Mouse (Mus musculus) midbrain, embryonic 16.5 days (tissue): Measurements from ENCODE around the gene Cxcr6. TPM values are rescaled to one million over a fixed set of nuclear protein-coding genes. Genes with fewer than 3 reads are reported as not detected.

ENCODE experiments used
- ATAC-seq: fragments of 200-750 bp; cut with Nextera tagmentation; 2 replicates; pipeline ENCODE4 v1.8.0; 2017; ENCODE audit warnings: moderate TSS enrichment
- H3K27ac ChIP-seq: fragments of 300-500 bp; sonication (generic); 2 replicates; pipeline ENCODE4 v1.5.1; 2014; ENCODE audit warnings: mild to moderate bottlenecking, low read length, mixed read lengths
- H3K27me3 ChIP-seq: fragments of 300-500 bp; sonication (generic); 2 replicates; pipeline ENCODE4 v1.6.1; 2014; ENCODE audit warnings: low read depth, low read length, mixed read lengths; ENCODE audit not compliant: control insufficient read depth, insufficient read depth
- H3K36me3 ChIP-seq: fragments of 300-500 bp; sonication (generic); 2 replicates; pipeline ENCODE4 v1.6.1; 2014; ENCODE audit warnings: mild to moderate bottlenecking, low read length, moderate library complexity, mixed read lengths; ENCODE audit not compliant: control insufficient read depth, insufficient read depth
- H3K4me1 ChIP-seq: fragments of 300-500 bp; sonication (generic); 2 replicates; pipeline ENCODE4 v1.6.1; 2014; ENCODE audit warnings: mild to moderate bottlenecking, low read length, mixed read lengths; ENCODE audit not compliant: control insufficient read depth, insufficient read depth
- H3K4me2 ChIP-seq: fragments of 300-500 bp; sonication (generic); 2 replicates; pipeline ENCODE4 v1.6.1; 2014; ENCODE audit warnings: mild to moderate bottlenecking, low read length, mixed read lengths
- H3K4me3 ChIP-seq: fragments of 300-500 bp; sonication (generic); 2 replicates; pipeline ENCODE4 v1.5.1; 2014; ENCODE audit warnings: low read depth, mild to moderate bottlenecking, low read length, moderate library complexity, mixed read lengths
- H3K9ac ChIP-seq: fragments of 300-500 bp; sonication (generic); 2 replicates; pipeline ENCODE4 v1.6.1; 2014; ENCODE audit warnings: low read depth, low read length, mixed read lengths
- H3K9me3 ChIP-seq: fragments of 300-500 bp; sonication (generic); replicated peaks from 2 replicates; pipeline ENCODE4 v1.6.1; 2014; ENCODE audit warnings: mild to moderate bottlenecking, low read length, mixed read lengths; ENCODE audit not compliant: control insufficient read depth, poor library complexity, severe bottlenecking
- whole genome bisulfite sequencing: fragments of 180-500 bp; shearing (Covaris S2); extraction: QIAGEN DNeasy Blood & Tissue Kit; methylation state at CpG from one replicate; pipeline ENCODE4 v1.1.7; 2014; 5-methylcytosine and 5-hydroxymethylcytosine counted together
- polyA plus RNA-seq: library from polyadenylated mRNA; unstranded; fragments of >200 nt; fragmentation: Nextera tagmentation; extraction: Ambion mirVana; gene quantifications from 2 replicates; pipeline ENCODE4 v1.2.1, GENCODE M21; 2015

Cxcr6 gene
- polyA plus RNA-seq, 1 experiment from 2014 or later: 0.28 TPM

DNA sequence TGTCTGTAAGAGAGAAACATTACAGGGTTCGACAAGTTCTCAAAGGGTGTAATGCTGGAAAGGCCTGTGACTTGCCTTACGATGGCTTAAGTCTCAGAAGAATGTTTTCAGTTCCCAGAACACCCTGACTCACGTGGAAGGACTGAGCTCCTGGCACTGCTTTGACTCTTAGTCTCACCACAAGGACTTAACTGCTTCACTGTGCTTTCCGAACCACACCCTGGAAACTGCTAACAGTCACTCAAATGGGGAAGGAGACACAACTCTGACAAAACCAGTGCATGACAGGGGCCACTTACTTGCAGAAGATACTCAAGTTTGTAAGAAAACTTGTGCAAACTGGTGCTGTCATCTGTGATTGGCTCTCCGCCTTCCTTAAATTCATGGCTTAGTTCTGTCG lies 34.0 kb downstream of the Cxcr6 start:
- Histone ChIP-seq H3K27ac (no peak overlapping the region), H3K36me3 (peaks cover 11% of the 10 kb centered on the region), H3K4me1 (no peaks in the 10 kb centered on the region), H3K9ac (no peak overlapping the region), H3K4me3 (no peak overlapping the region), H3K27me3 (no peaks in the 10 kb centered on the region), H3K9me3 (no peaks in the 10 kb centered on the region), H3K4me2 (no peak overlapping the region)
- 91% methylated on average over 6 of the region's 6 CpGs for WGBS
- ATAC-seq: no peak

DNA sequence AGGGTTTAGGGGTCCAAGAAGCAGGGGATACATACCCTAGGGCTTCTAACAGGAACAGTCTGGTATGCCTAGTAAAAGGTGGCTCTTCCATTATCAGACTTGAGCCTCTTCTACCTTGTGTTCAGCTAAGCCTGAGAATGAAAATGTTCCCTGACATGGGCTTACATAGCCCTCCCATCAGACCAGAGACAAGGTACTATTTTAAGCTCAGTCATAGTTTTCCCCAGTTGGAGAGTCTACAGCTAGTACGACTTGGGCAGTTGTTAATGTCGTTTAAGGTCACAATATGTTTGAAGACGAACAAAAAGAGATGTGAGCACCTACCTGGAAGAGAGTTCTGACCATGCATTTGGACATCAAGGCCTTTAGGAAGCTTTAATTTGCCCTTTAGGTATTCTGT lies 38.2 kb downstream of the Cxcr6 start:
- Histone ChIP-seq H3K4me1 (no peaks in the 10 kb centered on the region), H3K27ac (no peak overlapping the region), H3K9me3 (no peaks in the 10 kb centered on the region), H3K27me3 (no peaks in the 10 kb centered on the region), H3K9ac (no peak overlapping the region), H3K36me3 (0 out of 2 replicates have a peak, but pooled peaks cover 3% of the 10 kb centered on the region), H3K4me2 (no peak overlapping the region), H3K4me3 (no peak overlapping the region)
- ATAC-seq: no peak
- 90% methylated on average over 3 of the region's 3 CpGs for WGBS

DNA sequence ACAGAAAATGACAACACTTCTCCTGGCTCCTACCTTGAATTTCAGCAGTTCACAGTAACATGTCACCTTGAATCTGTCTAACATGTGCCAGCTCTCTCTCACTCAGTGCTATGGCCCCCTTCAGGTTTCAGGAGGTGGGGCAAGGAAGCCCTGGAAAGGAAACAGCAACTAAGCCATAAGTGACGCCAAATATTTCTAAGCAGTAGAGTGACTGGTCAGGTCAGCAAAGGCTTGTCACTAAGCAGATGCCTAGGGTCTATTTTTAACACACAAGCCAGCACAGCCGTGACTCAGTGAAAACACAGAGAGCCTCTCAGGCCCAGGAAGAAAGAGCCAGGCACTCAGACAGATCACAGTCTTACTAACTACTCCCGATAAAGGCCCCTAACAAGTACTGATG lies 38.8 kb downstream of the Cxcr6 start:
- Histone ChIP-seq H3K4me2 (no peak overlapping the region), H3K9ac (no peak overlapping the region), H3K36me3 (0 out of 2 replicates have a peak, but pooled peaks cover 3% of the 10 kb centered on the region), H3K4me1 (no peaks in the 10 kb centered on the region), H3K27ac (no peak overlapping the region), H3K4me3 (no peak overlapping the region), H3K27me3 (no peaks in the 10 kb centered on the region), H3K9me3 (no peaks in the 10 kb centered on the region)
- no peak for ATAC-seq
- WGBS: 80% methylated on average over 3 of the region's 3 CpGs

DNA sequence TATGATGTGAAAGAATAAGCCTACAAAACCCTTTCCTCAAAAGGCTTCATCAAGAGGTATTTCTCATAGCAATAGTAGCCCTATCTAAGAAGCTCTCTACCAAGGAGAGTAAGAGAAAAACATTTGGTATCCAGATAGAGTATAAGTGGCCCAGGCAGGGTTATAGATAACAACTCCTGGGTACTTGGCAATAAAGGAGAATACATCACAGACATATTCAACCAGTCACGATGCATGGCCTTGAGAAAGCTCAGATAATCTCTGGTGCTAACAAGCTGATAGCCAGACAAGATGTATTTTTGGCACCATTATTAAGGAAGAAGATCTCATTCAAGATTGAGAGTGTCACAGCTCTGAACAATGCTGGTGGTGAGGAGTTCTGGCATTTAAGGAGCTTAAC lies 40.2 kb downstream of the Cxcr6 start:
- Histone ChIP-seq H3K27ac (no peak overlapping the region), H3K9ac (no peak overlapping the region), H3K4me1 (peaks cover 4% of the 10 kb centered on the region), H3K4me2 (no peak overlapping the region), H3K27me3 (no peaks in the 10 kb centered on the region), H3K4me3 (no peak overlapping the region), H3K9me3 (no peaks in the 10 kb centered on the region), H3K36me3 (0 out of 2 replicates have a peak, but pooled peaks cover 3% of the 10 kb centered on the region)
- no peak for ATAC-seq
- WGBS: 98% methylated on average over 1 of the region's 1 CpGs

DNA sequence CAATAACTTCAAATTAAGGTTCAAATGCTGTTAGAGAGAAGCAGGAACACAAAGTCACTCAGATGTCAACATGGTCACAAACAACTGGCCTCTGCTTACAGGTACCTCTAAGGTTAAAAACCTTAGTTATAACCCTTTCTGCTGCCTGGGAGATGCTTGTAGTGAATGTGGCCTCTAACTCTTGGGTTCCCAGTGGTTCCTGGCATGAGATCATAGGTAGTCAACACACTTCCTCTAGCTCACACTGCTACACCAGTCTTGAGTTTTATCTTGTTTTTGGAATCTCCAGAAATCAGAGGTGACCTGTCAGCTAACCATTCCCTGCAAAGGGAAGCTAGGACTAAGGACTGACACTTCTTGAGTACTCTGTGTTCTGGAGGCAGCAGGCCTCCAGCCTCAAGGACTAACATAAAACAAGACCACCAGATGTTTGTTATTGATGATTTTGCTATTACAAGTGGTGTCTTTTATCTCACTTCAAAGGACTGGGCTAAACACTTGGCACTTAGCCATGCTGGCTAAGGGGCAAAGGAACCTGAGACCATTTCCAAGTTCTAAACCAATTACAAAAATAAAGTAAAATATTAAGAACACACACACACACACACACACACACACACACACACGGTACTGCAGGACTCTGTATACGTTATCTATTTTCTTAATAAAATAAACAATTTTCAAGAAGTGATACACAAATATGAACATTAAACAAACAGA lies 43.9 kb downstream of the Cxcr6 start:
- Histone ChIP-seq H3K27ac (no peak overlapping the region), H3K9ac (no peak overlapping the region)

DNA sequence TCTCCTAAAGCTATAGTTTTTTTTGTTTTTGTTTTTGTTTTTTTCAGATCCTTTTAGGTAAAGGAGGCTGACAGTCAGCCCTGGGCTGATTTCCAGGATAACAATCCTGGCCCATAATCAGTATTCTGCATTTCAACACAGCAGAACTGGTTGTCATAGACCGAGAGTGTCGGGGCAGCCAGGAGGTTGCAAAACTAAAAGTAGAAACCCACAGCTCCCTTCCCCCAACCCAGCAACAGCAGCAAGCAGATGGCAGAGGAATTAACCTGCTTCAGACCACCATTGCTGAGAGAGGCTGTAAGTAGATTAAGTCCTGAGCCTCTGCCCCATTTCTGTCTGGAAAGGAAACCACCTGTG lies 44.4 kb downstream of the Cxcr6 start:
- ATAC-seq: no peak
- peak overlapping the region; percentile 69 for H3K4me2 ChIP-seq
- H3K27ac ChIP-seq: peak overlapping the region; percentile 80; the same call in 1 of the 2 replicates
- H3K9me3 ChIP-seq: no peaks in the 10 kb centered on the region
- H3K27me3 ChIP-seq: no peaks in the 10 kb centered on the region
- H3K4me3 ChIP-seq: peak overlapping the region; percentile 78
- WGBS: 5% methylated on average over 2 of the region's 2 CpGs
- no peaks in the 10 kb centered on the region for H3K36me3 ChIP-seq
- H3K9ac ChIP-seq: no peak overlapping the region
- H3K4me1 ChIP-seq: peaks cover 8% of the 10 kb centered on the region

More for the DNA sequence above, 43.9 kb downstream of the Cxcr6 start:
- no peaks in the 10 kb centered on the region for H3K36me3 ChIP-seq
- no peaks in the 10 kb centered on the region for H3K9me3 ChIP-seq
- no peak overlapping the region for H3K4me2 ChIP-seq
- no peak overlapping the region for H3K4me3 ChIP-seq
- no peaks in the 10 kb centered on the region for H3K27me3 ChIP-seq
- H3K4me1 ChIP-seq: peaks cover 8% of the 10 kb centered on the region
- 76% methylated on average over 2 of the region's 2 CpGs for WGBS
- ATAC-seq: no peak

DNA sequence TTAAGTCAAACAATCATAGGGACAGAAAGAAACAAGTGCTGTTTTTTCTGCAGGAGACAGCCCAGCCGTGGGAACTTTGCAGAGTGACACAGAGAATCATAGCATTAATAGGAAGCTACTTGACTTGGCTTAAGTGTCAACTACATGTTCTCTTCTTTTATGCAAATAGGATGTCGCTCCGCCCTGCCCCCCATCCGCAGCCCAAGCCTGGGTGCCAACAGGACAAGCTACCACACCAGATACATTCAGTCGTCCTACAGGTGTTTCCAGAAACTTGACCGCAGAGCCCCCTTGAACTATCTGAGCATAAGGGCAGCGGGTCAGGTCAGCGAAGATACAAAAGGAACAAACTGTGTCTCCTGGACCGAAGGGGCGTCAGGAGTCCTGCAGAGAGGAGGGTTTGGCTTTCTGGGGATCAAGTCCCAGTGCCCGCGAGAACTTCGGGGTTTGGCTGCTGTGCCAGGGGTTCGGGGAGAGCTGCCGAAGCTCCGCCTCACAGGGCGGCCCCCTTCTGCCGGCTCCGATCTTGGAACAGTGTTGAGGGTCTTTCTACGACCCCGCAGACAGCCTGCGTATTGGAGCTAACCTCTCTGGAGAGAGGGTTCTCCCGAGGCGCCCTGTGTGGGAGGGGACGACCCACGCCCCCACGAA lies 44.9 kb downstream of the Cxcr6 start:
- peak overlapping the region; percentile 70 for H3K9ac ChIP-seq
- under 1% methylated on average over 27 of the region's 27 CpGs for WGBS
- H3K36me3 ChIP-seq: no peaks in the 10 kb centered on the region
- H3K4me3 ChIP-seq: peak overlapping the region; percentile 78
- peak overlapping the region; percentile 80 for H3K27ac ChIP-seq
- peak overlapping the region; percentile 69 for H3K4me2 ChIP-seq
- H3K4me1 ChIP-seq: peaks cover 8% of the 10 kb centered on the region
- no peaks in the 10 kb centered on the region for H3K9me3 ChIP-seq
- H3K27me3 ChIP-seq: no peaks in the 10 kb centered on the region
- peak; percentile 84 for ATAC-seq

DNA sequence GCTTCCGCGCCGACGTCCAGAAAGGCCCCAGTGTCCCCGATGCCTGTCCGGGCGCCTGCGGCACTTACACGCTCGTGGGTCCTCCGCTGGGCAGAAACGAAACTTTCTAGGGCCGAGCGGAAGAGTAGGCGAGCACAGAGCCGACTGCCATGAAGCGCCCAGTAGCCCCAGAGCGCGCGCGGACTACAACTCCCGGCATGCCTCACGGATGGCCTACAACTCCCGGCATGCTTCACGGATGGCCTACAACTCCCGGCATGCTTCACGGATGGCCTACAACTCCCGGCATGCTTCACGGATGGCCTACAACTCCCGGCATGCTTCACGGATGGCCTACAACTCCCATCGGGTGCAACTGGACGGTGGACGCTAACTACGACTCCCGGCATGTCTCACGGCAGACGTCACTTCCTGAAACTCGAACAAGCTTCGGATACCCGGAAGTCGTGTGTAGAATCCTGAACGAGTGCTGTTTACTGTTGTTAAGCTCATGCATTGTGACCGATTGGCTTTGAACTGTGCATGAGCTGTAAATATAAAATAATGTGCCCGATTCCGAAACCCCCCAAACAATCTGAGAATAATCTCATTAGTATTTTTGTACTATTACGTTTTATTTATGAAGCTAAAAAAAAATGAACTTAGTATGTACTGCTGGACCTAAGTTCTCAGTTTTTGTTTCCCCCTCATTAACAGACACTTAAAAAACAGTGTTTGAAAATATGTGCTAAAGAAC lies 45.6 kb downstream of the Cxcr6 start, which contains the start of gene Fyco1:
TSS of gene Fyco1 (minus strand) at position 187 of the 736 bp plus-strand sequence.
- WGBS: under 1% methylated on average over 47 of the region's 47 CpGs
- H3K4me1 ChIP-seq: peaks cover 8% of the 10 kb centered on the region
- H3K4me3 ChIP-seq: peak within 1 kb of the TSS; percentile 78
- H3K9me3 ChIP-seq: no peaks in the 10 kb centered on the region
- H3K9ac ChIP-seq: peak within 1 kb of the TSS; percentile 70
- H3K36me3 ChIP-seq: no peaks in the 10 kb centered on the region
- H3K27me3 ChIP-seq: no peaks in the 10 kb centered on the region
- peak; percentile 98 for ATAC-seq
- peak within 1 kb of the TSS; percentile 70 for H3K4me2 ChIP-seq
- H3K27ac ChIP-seq: peak within 1 kb of the TSS; percentile 80
